Mouse (Mus musculus): ENCODE data around the gene Abca3. TPM values are rescaled to one million over a fixed set of nuclear protein-coding genes. Genes with fewer than 3 reads are reported as not detected.

The Abca3 gene
- polyA plus RNA-seq, 1 experiment from 2014 or later, result 4.8 TPM

- Histone ChIP-seq H3K36me3 (no peaks in the 10 kb centered on the region), H3K4me3 (replicated peaks) (no peak overlapping the region), H3K4me2 (no peak overlapping the region), H3K9ac (replicated peaks) (no peak overlapping the region), H3K27ac (no peak overlapping the region), H3K4me1 (replicated peaks) (peaks cover 15% of the 10 kb centered on the region), H3K9me3 (no peaks in the 10 kb centered on the region), H3K27me3 (peaks cover 39% of the 10 kb centered on the region)
- 84% methylated on average over 8 of the region's 8 CpGs for WGBS
- ATAC-seq (ENCODE audit: insufficient number of reproducible peaks, insufficient read depth, low FRiP score, low TSS enrichment, low read depth), result no peak
Measured at GRCm38 (mm10) chr17:24355284-24355683, 3.5 kb downstream of the Abca3 start.

DNA sequence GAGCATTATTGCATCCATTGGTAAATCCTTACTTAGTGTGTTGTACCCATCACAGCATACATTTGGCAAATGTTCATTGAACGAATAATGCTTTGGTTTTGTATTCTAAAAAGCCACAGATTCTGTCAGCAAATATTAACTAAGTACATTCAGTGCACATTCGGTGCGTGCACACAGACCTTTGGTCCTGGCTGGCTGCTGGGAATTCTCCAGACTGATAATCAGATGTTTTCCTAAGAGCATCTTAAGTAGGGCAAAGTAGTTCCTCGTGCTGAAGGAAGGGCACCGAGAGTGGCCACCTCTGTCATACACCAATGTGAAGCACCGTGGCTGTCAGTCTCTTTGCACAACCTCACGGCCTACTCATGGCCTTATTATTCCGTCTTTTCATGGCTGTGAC lies 7.3 kb downstream of the Abca3 start:
- Histone ChIP-seq H3K36me3 (no peaks in the 10 kb centered on the region), H3K27me3 (peaks cover 3% of the 10 kb centered on the region; the same call in 1 of the 2 replicates), H3K9me3 (no peaks in the 10 kb centered on the region), H3K4me3 (replicated peaks) (no peak overlapping the region), H3K9ac (replicated peaks) (no peak overlapping the region), H3K27ac (no peak overlapping the region), H3K4me2 (no peak overlapping the region), H3K4me1 (replicated peaks) (no peaks in the 10 kb centered on the region)
- WGBS, result 91% methylated on average over 8 of the region's 8 CpGs
- no peak for ATAC-seq (ENCODE audit: insufficient number of reproducible peaks, insufficient read depth, low FRiP score, low TSS enrichment, low read depth)

GRCm38 (mm10) chr17:24359903-24360302 lies 8.2 kb downstream of the Abca3 start:
- H3K4me1 ChIP-seq (replicated peaks), result no peaks in the 10 kb centered on the region
- H3K36me3 ChIP-seq, result no peaks in the 10 kb centered on the region
- 69% methylated on average over 2 of the region's 2 CpGs for WGBS
- no peak overlapping the region for H3K27ac ChIP-seq
- H3K4me2 ChIP-seq, result no peak overlapping the region
- no peak overlapping the region for H3K9ac ChIP-seq (replicated peaks)
- no peaks in the 10 kb centered on the region for H3K9me3 ChIP-seq
- no peaks in the 10 kb centered on the region for H3K27me3 ChIP-seq
- no peak for ATAC-seq (ENCODE audit: insufficient number of reproducible peaks, insufficient read depth, low FRiP score, low TSS enrichment, low read depth)
- H3K4me3 ChIP-seq (replicated peaks), result no peak overlapping the region

DNA sequence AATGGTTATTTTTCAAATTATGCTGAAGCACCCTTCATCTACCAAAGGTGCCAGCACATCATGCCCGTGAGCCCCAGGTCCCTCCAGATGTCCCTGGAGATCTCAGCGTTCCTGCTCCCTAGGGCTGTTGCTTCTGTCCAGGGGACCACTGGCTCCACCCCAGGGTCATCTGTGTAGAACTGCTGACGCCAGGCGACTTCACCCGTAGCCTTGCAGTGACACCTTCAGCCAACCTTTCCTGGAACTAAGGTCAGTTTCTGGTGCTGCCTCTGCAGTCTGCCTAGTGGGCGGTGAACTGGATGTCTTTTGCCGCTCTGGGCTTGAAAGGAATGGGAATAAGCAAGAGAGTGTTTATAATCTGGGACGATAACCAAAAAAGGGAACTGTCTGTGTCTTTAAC lies 9.1 kb downstream of the Abca3 start:
- H3K27me3 ChIP-seq, result no peaks in the 10 kb centered on the region
- 79% methylated on average over 8 of the region's 8 CpGs for WGBS
- ATAC-seq (ENCODE audit: insufficient number of reproducible peaks, insufficient read depth, low FRiP score, low TSS enrichment, low read depth), result no peak
- no peaks in the 10 kb centered on the region for H3K9me3 ChIP-seq
- H3K4me2 ChIP-seq, result no peak overlapping the region
- no peak overlapping the region for H3K9ac ChIP-seq (replicated peaks)
- H3K4me1 ChIP-seq (replicated peaks), result no peaks in the 10 kb centered on the region
- H3K4me3 ChIP-seq (replicated peaks), result no peak overlapping the region
- no peak overlapping the region for H3K27ac ChIP-seq
- no peaks in the 10 kb centered on the region for H3K36me3 ChIP-seq

DNA sequence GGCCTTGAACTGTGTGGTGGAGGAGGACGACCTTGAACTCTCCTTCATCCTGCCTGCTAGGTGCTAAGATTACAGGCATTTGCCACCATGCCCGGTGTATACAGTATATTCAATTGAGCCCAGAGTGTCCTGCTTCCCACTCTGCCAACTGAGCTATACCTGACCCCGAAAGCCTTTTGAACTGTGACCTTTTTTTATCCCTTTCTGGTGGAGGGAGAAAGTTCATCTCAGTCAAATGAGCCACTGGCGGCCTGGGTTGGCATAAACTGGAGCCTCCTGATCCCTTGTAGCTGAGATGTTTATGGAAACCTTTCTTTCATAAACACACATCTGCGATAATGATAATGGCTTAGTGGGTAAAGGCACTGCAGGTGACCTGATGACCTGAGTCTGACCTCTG lies 9.5 kb downstream of the Abca3 start:
- H3K4me2 ChIP-seq, result no peak overlapping the region
- no peaks in the 10 kb centered on the region for H3K4me1 ChIP-seq (replicated peaks)
- ATAC-seq (ENCODE audit: insufficient number of reproducible peaks, insufficient read depth, low FRiP score, low TSS enrichment, low read depth), result no peak
- no peaks in the 10 kb centered on the region for H3K36me3 ChIP-seq
- H3K27ac ChIP-seq, result no peak overlapping the region
- no peaks in the 10 kb centered on the region for H3K9me3 ChIP-seq
- H3K27me3 ChIP-seq, result no peaks in the 10 kb centered on the region
- no peak overlapping the region for H3K9ac ChIP-seq (replicated peaks)
- no peak overlapping the region for H3K4me3 ChIP-seq (replicated peaks)
- 88% methylated on average over 5 of the region's 5 CpGs for WGBS

- H3K4me2 ChIP-seq, result no peak overlapping the region
- no peaks in the 10 kb centered on the region for H3K9me3 ChIP-seq
- no peak overlapping the region for H3K27ac ChIP-seq
- ATAC-seq (ENCODE audit: insufficient number of reproducible peaks, insufficient read depth, low FRiP score, low TSS enrichment, low read depth), result no peak
- H3K27me3 ChIP-seq, result no peaks in the 10 kb centered on the region
- no peak overlapping the region for H3K4me3 ChIP-seq (replicated peaks)
- no peaks in the 10 kb centered on the region for H3K4me1 ChIP-seq (replicated peaks)
- WGBS, result 64% methylated on average over 9 of the region's 9 CpGs
- no peaks in the 10 kb centered on the region for H3K36me3 ChIP-seq
- no peak overlapping the region for H3K9ac ChIP-seq (replicated peaks)
Measured at GRCm38 (mm10) chr17:24362527-24362926, 10.8 kb downstream of the Abca3 start.

GRCm38 (mm10) chr17:24364461-24364860 lies 12.7 kb downstream of the Abca3 start:
- H3K4me3 ChIP-seq (replicated peaks), result no peak overlapping the region
- 81% methylated on average over 9 of the region's 9 CpGs for WGBS
- H3K36me3 ChIP-seq, result no peaks in the 10 kb centered on the region

DNA sequence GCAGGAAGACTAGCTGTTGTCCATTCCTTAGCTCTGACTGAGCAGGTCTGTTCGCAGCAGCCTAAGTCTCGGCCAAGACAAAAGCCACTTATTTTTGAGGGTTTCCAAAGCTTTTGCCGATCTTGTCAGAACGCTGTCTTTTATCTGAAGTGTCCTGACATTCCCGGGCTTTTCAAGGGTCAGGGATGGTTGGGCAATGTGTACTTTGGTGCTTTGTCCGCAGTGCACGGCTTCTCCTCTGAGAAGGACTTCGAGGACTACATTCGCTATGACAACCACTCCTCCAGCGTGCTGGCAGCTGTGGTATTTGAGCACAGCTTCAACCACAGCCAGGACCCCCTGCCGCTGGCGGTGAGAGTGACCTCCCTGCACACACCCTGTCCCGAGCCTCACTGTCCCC lies 14.1 kb downstream of the Abca3 start:
- H3K4me3 ChIP-seq (replicated peaks), result no peak overlapping the region
- H3K36me3 ChIP-seq, result no peaks in the 10 kb centered on the region
- H3K27ac ChIP-seq, result no peak overlapping the region
- ATAC-seq (ENCODE audit: insufficient number of reproducible peaks, insufficient read depth, low FRiP score, low TSS enrichment, low read depth), result no peak
- no peaks in the 10 kb centered on the region for H3K27me3 ChIP-seq
- no peak overlapping the region for H3K4me2 ChIP-seq
- WGBS, result 76% methylated on average over 13 of the region's 13 CpGs
- H3K9me3 ChIP-seq, result no peaks in the 10 kb centered on the region
- H3K9ac ChIP-seq (replicated peaks), result no peak overlapping the region
- no peaks in the 10 kb centered on the region for H3K4me1 ChIP-seq (replicated peaks)

More at GRCm38 (mm10) chr17:24364461-24364860, 12.7 kb downstream of the Abca3 start:
- ATAC-seq (ENCODE audit: insufficient number of reproducible peaks, insufficient read depth, low FRiP score, low TSS enrichment, low read depth), result no peak
- no peak overlapping the region for H3K27ac ChIP-seq
- H3K4me2 ChIP-seq, result no peak overlapping the region
- no peaks in the 10 kb centered on the region for H3K4me1 ChIP-seq (replicated peaks)
- no peaks in the 10 kb centered on the region for H3K27me3 ChIP-seq
- no peaks in the 10 kb centered on the region for H3K9me3 ChIP-seq
- H3K9ac ChIP-seq (replicated peaks), result no peak overlapping the region

DNA sequence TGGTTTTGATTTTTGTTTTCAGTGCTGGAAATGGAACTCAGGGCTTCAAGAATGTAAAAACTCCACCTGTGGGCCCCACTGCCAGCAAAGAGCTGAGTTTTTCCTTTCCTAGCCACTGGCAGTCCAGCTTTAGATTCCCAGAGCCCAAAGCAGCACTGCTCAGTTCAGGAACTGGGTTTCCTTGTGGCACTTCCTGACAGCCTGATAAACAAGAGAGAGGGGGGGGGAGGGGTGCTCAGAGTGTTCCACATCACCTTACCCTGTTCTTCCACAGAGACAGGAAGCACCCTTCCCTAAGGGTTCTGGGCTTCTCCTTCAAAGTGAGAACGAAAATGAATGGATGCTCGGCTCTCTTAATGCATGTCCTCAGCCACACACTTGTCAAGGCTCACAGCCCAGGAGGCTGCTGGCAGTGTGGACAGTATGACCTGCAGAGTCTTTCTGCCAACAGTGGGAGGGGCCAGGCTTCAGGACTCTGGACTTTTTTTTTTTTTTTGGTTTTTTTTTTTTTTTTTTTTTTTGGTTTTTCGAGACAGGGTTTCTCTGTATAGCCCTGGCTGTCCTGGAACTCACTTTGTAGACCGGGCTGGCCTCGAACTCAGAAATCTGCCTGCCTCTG lies 23.5 kb downstream of the Abca3 start:
- Histone ChIP-seq H3K4me1 (replicated peaks) (0 out of 2 replicates have a peak, but pooled peaks cover 3% of the 10 kb centered on the region), H3K36me3 (no peaks in the 10 kb centered on the region), H3K9me3 (no peaks in the 10 kb centered on the region), H3K9ac (replicated peaks) (no peak overlapping the region; the same call in 1 of the 2 replicates), H3K4me3 (replicated peaks) (no peak overlapping the region), H3K27me3 (no peaks in the 10 kb centered on the region), H3K4me2 (no peak overlapping the region), H3K27ac (no peak overlapping the region)
- 81% methylated on average over 5 of the region's 5 CpGs for WGBS
- ATAC-seq (ENCODE audit: insufficient number of reproducible peaks, insufficient read depth, low FRiP score, low TSS enrichment, low read depth), result no peak

DNA sequence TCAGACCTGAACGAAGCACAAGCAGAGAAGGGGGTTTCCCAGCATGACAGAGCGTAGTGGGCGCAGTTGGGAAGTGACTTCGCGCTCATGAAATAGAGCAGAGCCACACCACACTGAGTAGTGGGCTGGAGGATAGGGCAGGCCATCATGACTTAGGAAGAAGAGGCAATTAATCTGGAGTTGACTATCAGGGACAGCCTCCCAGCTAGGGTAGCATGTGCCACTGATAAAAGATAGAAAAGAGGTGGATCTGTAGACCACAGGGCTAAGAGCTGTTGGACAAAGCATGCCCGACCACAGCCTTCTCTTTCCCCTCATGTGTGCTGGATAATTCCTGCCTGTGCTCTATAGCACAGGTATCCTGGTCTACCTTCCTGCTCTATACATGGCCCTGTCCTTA lies 24.1 kb downstream of the Abca3 start:
- 92% methylated on average over 6 of the region's 6 CpGs for WGBS
- no peaks in the 10 kb centered on the region for H3K27me3 ChIP-seq
- no peaks in the 10 kb centered on the region for H3K9me3 ChIP-seq

GRCm38 (mm10) chr17:24378496-24378895 lies 26.7 kb downstream of the Abca3 start:
- H3K9ac ChIP-seq (replicated peaks), result no peak overlapping the region
- no peak for ATAC-seq (ENCODE audit: insufficient number of reproducible peaks, insufficient read depth, low FRiP score, low TSS enrichment, low read depth)
- H3K4me3 ChIP-seq (replicated peaks), result no peak overlapping the region
- WGBS, result 80% methylated on average over 2 of the region's 2 CpGs
- H3K4me2 ChIP-seq, result no peak overlapping the region
- 0 out of 2 replicates have a peak, but pooled peaks cover 3% of the 10 kb centered on the region for H3K4me1 ChIP-seq (replicated peaks)
- H3K27ac ChIP-seq, result no peak overlapping the region
- no peaks in the 10 kb centered on the region for H3K27me3 ChIP-seq
- peaks cover 2% of the 10 kb centered on the region; the same call in 1 of the 2 replicates for H3K36me3 ChIP-seq
- no peaks in the 10 kb centered on the region for H3K9me3 ChIP-seq

More for the DNA sequence above, 24.1 kb downstream of the Abca3 start:
- no peak overlapping the region for H3K4me3 ChIP-seq (replicated peaks)
- no peak overlapping the region for H3K27ac ChIP-seq
- 0 out of 2 replicates have a peak, but pooled peaks cover 3% of the 10 kb centered on the region for H3K4me1 ChIP-seq (replicated peaks)
- no peak for ATAC-seq (ENCODE audit: insufficient number of reproducible peaks, insufficient read depth, low FRiP score, low TSS enrichment, low read depth)
- H3K4me2 ChIP-seq, result no peak overlapping the region
- no peaks in the 10 kb centered on the region for H3K36me3 ChIP-seq
- no peak overlapping the region for H3K9ac ChIP-seq (replicated peaks)

GRCm38 (mm10) chr17:24383789-24384188 lies 32.0 kb downstream of the Abca3 start:
- peaks cover 3% of the 10 kb centered on the region; the same call in 1 of the 2 replicates for H3K27me3 ChIP-seq
- H3K4me3 ChIP-seq (replicated peaks), result no peak overlapping the region
- H3K36me3 ChIP-seq, result peaks cover 2% of the 10 kb centered on the region; the same call in 1 of the 2 replicates
- H3K9ac ChIP-seq (replicated peaks), result no peak overlapping the region
- no peaks in the 10 kb centered on the region for H3K9me3 ChIP-seq
- no peak overlapping the region for H3K27ac ChIP-seq
- no peak overlapping the region for H3K4me2 ChIP-seq
- ATAC-seq (ENCODE audit: insufficient number of reproducible peaks, insufficient read depth, low FRiP score, low TSS enrichment, low read depth), result no peak
- H3K4me1 ChIP-seq (replicated peaks), result no peaks in the 10 kb centered on the region
- 77% methylated on average over 8 of the region's 8 CpGs for WGBS

Measured in limb, embryonic 12.5 days (tissue).